Mouse (Mus musculus): ENCODE measurements around the gene Fgfr2. TPM values are rescaled to one million over a fixed set of nuclear protein-coding genes. Genes with fewer than 3 reads are reported as not detected.

The Fgfr2 gene
- polyA plus RNA-seq, 1 experiment from 2014 or later, result 24.9 TPM

- no peak for ATAC-seq (replicated peaks; ENCODE audit: insufficient number of reproducible peaks, low FRiP score, low TSS enrichment)
Measured at GRCm38 (mm10) chr7:131608049-131608448, 1515.1 kb downstream of the Fgfr2 start.

GRCm38 (mm10) chr7:131605481-131605880, 1517.7 kb downstream of the Fgfr2 start:
- H3K9ac ChIP-seq (ENCODE audit: low read depth, low read length), result no peak overlapping the region
- H3K27me3 ChIP-seq (ENCODE audit: control insufficient read depth, insufficient read depth, low read length), result no peaks in the 10 kb centered on the region
- no peak overlapping the region for H3K4me3 ChIP-seq (ENCODE audit: low read depth, low read length)
- H3K9me3 ChIP-seq (replicated peaks; ENCODE audit: control insufficient read depth, low read length), result no peaks in the 10 kb centered on the region
- no peak overlapping the region for H3K4me2 ChIP-seq
- 64% methylated on average over 4 of the region's 4 CpGs for WGBS (ENCODE audit: insufficient replicate concordance)
- H3K36me3 ChIP-seq (ENCODE audit: control insufficient read depth, insufficient read depth, low read length), result no peaks in the 10 kb centered on the region
- no peaks in the 10 kb centered on the region for H3K4me1 ChIP-seq (ENCODE audit: control insufficient read depth, insufficient read depth, low read length)
- ATAC-seq (replicated peaks; ENCODE audit: insufficient number of reproducible peaks, low FRiP score, low TSS enrichment), result no peak
- H3K27ac ChIP-seq (ENCODE audit: low read depth, low read length), result no peak overlapping the region

More at GRCm38 (mm10) chr7:131608049-131608448, 1515.1 kb downstream of the Fgfr2 start:
- H3K9ac ChIP-seq (ENCODE audit: low read depth, low read length), result no peak overlapping the region
- 73% methylated on average over 6 of the region's 6 CpGs for WGBS (ENCODE audit: insufficient replicate concordance)
- no peak overlapping the region for H3K4me3 ChIP-seq (ENCODE audit: low read depth, low read length)
- no peaks in the 10 kb centered on the region for H3K4me1 ChIP-seq (ENCODE audit: control insufficient read depth, insufficient read depth, low read length)
- H3K9me3 ChIP-seq (replicated peaks; ENCODE audit: control insufficient read depth, low read length), result no peaks in the 10 kb centered on the region
- H3K36me3 ChIP-seq (ENCODE audit: control insufficient read depth, insufficient read depth, low read length), result no peaks in the 10 kb centered on the region
- H3K27me3 ChIP-seq (ENCODE audit: control insufficient read depth, insufficient read depth, low read length), result no peaks in the 10 kb centered on the region
- no peak overlapping the region for H3K27ac ChIP-seq (ENCODE audit: low read depth, low read length)
- H3K4me2 ChIP-seq, result no peak overlapping the region

- Histone ChIP-seq H3K36me3 (ENCODE audit: control insufficient read depth, insufficient read depth, low read length) (no peaks in the 10 kb centered on the region), H3K9me3 (replicated peaks; ENCODE audit: control insufficient read depth, low read length) (no peaks in the 10 kb centered on the region), H3K4me2 (no peak overlapping the region), H3K9ac (ENCODE audit: low read depth, low read length) (no peak overlapping the region), H3K27ac (ENCODE audit: low read depth, low read length) (no peak overlapping the region), H3K4me1 (ENCODE audit: control insufficient read depth, insufficient read depth, low read length) (no peaks in the 10 kb centered on the region), H3K27me3 (ENCODE audit: control insufficient read depth, insufficient read depth, low read length) (no peaks in the 10 kb centered on the region), H3K4me3 (ENCODE audit: low read depth, low read length) (no peak overlapping the region)
- no peak for ATAC-seq (replicated peaks; ENCODE audit: insufficient number of reproducible peaks, low FRiP score, low TSS enrichment)
- WGBS (ENCODE audit: insufficient replicate concordance), result 86% methylated on average over 10 of the region's 10 CpGs
Measured at GRCm38 (mm10) chr7:131604946-131605345, 1518.2 kb downstream of the Fgfr2 start.

- Histone ChIP-seq H3K4me3 (ENCODE audit: low read depth, low read length) (no peak overlapping the region), H3K9ac (ENCODE audit: low read depth, low read length) (no peak overlapping the region), H3K9me3 (replicated peaks; ENCODE audit: control insufficient read depth, low read length) (no peaks in the 10 kb centered on the region), H3K36me3 (ENCODE audit: control insufficient read depth, insufficient read depth, low read length) (no peaks in the 10 kb centered on the region), H3K4me2 (no peak overlapping the region), H3K27ac (ENCODE audit: low read depth, low read length) (no peak overlapping the region), H3K27me3 (ENCODE audit: control insufficient read depth, insufficient read depth, low read length) (0 out of 2 replicates have a peak, but pooled peaks cover 1% of the 10 kb centered on the region), H3K4me1 (ENCODE audit: control insufficient read depth, insufficient read depth, low read length) (no peaks in the 10 kb centered on the region)
- ATAC-seq (replicated peaks; ENCODE audit: insufficient number of reproducible peaks, low FRiP score, low TSS enrichment), result no peak
- WGBS (ENCODE audit: insufficient replicate concordance), result 12% methylated on average over 9 of the region's 11 CpGs
Measured at GRCm38 (mm10) chr7:131603186-131603585, 1520.0 kb downstream of the Fgfr2 start.

GRCm38 (mm10) chr7:131602106-131602505, 1521.0 kb downstream of the Fgfr2 start:
- ATAC-seq (replicated peaks; ENCODE audit: insufficient number of reproducible peaks, low FRiP score, low TSS enrichment), result no peak
- 84% methylated on average over 7 of the region's 7 CpGs for whole genome bisulfite sequencing (ENCODE audit: insufficient replicate concordance)
- no peaks in the 10 kb centered on the region for H3K4me1 ChIP-seq (ENCODE audit: control insufficient read depth, insufficient read depth, low read length)
- H3K9ac ChIP-seq (ENCODE audit: low read depth, low read length), result no peak overlapping the region
- no peak overlapping the region for H3K4me2 ChIP-seq
- peaks cover 9% of the 10 kb centered on the region for H3K27me3 ChIP-seq (ENCODE audit: control insufficient read depth, insufficient read depth, low read length)
- H3K4me3 ChIP-seq (ENCODE audit: low read depth, low read length), result no peak overlapping the region
- H3K36me3 ChIP-seq (ENCODE audit: control insufficient read depth, insufficient read depth, low read length), result no peaks in the 10 kb centered on the region
- H3K27ac ChIP-seq (ENCODE audit: low read depth, low read length), result no peak overlapping the region
- H3K9me3 ChIP-seq (replicated peaks; ENCODE audit: control insufficient read depth, low read length), result no peaks in the 10 kb centered on the region

GRCm38 (mm10) chr7:131598483-131598824, 1524.7 kb downstream of the Fgfr2 start:
- Histone ChIP-seq H3K27ac (ENCODE audit: low read depth, low read length) (no peak overlapping the region), H3K9ac (ENCODE audit: low read depth, low read length) (no peak overlapping the region), H3K4me2 (no peak overlapping the region), H3K27me3 (ENCODE audit: control insufficient read depth, insufficient read depth, low read length) (peaks cover 9% of the 10 kb centered on the region), H3K36me3 (ENCODE audit: control insufficient read depth, insufficient read depth, low read length) (no peaks in the 10 kb centered on the region), H3K4me1 (ENCODE audit: control insufficient read depth, insufficient read depth, low read length) (no peaks in the 10 kb centered on the region), H3K9me3 (replicated peaks; ENCODE audit: control insufficient read depth, low read length) (no peaks in the 10 kb centered on the region), H3K4me3 (ENCODE audit: low read depth, low read length) (no peak overlapping the region)
- ATAC-seq (replicated peaks; ENCODE audit: insufficient number of reproducible peaks, low FRiP score, low TSS enrichment), result no peak
- 10% methylated on average over 5 of the region's 5 CpGs for WGBS (ENCODE audit: insufficient replicate concordance)

GRCm38 (mm10) chr7:131597779-131598482, 1525.2 kb downstream of the Fgfr2 start:
- no peak overlapping the region for H3K4me3 ChIP-seq (ENCODE audit: low read depth, low read length)
- H3K9me3 ChIP-seq (replicated peaks; ENCODE audit: control insufficient read depth, low read length), result no peaks in the 10 kb centered on the region
- no peaks in the 10 kb centered on the region for H3K36me3 ChIP-seq (ENCODE audit: control insufficient read depth, insufficient read depth, low read length)
- H3K4me1 ChIP-seq (ENCODE audit: control insufficient read depth, insufficient read depth, low read length), result no peaks in the 10 kb centered on the region
- H3K4me2 ChIP-seq, result no peak overlapping the region; the same call in 1 of the 2 replicates
- WGBS (ENCODE audit: insufficient replicate concordance), result 18% methylated on average over 12 of the region's 12 CpGs
- H3K27me3 ChIP-seq (ENCODE audit: control insufficient read depth, insufficient read depth, low read length), result peaks cover 9% of the 10 kb centered on the region
- ATAC-seq (replicated peaks; ENCODE audit: insufficient number of reproducible peaks, low FRiP score, low TSS enrichment), result no peak
- H3K9ac ChIP-seq (ENCODE audit: low read depth, low read length), result no peak overlapping the region
- H3K27ac ChIP-seq (ENCODE audit: low read depth, low read length), result no peak overlapping the region

GRCm38 (mm10) chr7:131585551-131585950, 1537.6 kb downstream of the Fgfr2 start:
- Histone ChIP-seq H3K9me3 (replicated peaks; ENCODE audit: control insufficient read depth, low read length) (no peaks in the 10 kb centered on the region), H3K36me3 (ENCODE audit: control insufficient read depth, insufficient read depth, low read length) (no peaks in the 10 kb centered on the region), H3K9ac (ENCODE audit: low read depth, low read length) (no peak overlapping the region), H3K4me3 (ENCODE audit: low read depth, low read length) (no peak overlapping the region), H3K27ac (ENCODE audit: low read depth, low read length) (no peak overlapping the region), H3K4me2 (no peak overlapping the region), H3K4me1 (ENCODE audit: control insufficient read depth, insufficient read depth, low read length) (no peaks in the 10 kb centered on the region), H3K27me3 (ENCODE audit: control insufficient read depth, insufficient read depth, low read length) (no peaks in the 10 kb centered on the region)
- WGBS (ENCODE audit: insufficient replicate concordance), result 84% methylated on average over 5 of the region's 5 CpGs
- ATAC-seq (replicated peaks; ENCODE audit: insufficient number of reproducible peaks, low FRiP score, low TSS enrichment), result no peak

- Histone ChIP-seq H3K9ac (ENCODE audit: low read depth, low read length) (no peak overlapping the region), H3K4me3 (ENCODE audit: low read depth, low read length) (no peak overlapping the region), H3K36me3 (ENCODE audit: control insufficient read depth, insufficient read depth, low read length) (no peaks in the 10 kb centered on the region), H3K4me1 (ENCODE audit: control insufficient read depth, insufficient read depth, low read length) (no peaks in the 10 kb centered on the region), H3K27me3 (ENCODE audit: control insufficient read depth, insufficient read depth, low read length) (no peaks in the 10 kb centered on the region), H3K4me2 (no peak overlapping the region), H3K9me3 (replicated peaks; ENCODE audit: control insufficient read depth, low read length) (no peaks in the 10 kb centered on the region), H3K27ac (ENCODE audit: low read depth, low read length) (no peak overlapping the region)
- ATAC-seq (replicated peaks; ENCODE audit: insufficient number of reproducible peaks, low FRiP score, low TSS enrichment), result no peak
- 35% methylated on average over 9 of the region's 9 CpGs for WGBS (ENCODE audit: insufficient replicate concordance)
Measured at GRCm38 (mm10) chr7:131582178-131582577, 1541.0 kb downstream of the Fgfr2 start.

All from heart, embryonic 11.5 days (tissue).